Mouse (Mus musculus) neural tube, embryonic 13.5 days (tissue): ENCODE data around the gene Gng2. TPM values are rescaled to one million over a fixed set of nuclear protein-coding genes. Genes with fewer than 3 reads are reported as not detected.
"Not testable (repeated sequence)": the region's sequence is repeated elsewhere in the genome, so short reads cannot be mapped to it uniquely, and the experiment has no call there.

Source experiments
- ATAC-seq: fragments of 200-750 bp; cut with Nextera tagmentation; 2 replicates; pipeline ENCODE4 v1.8.0; 2017; ENCODE audit warnings: low read depth, mild to moderate bottlenecking, moderate TSS enrichment, moderate library complexity
- H3K27ac ChIP-seq: fragments of 300-500 bp; sonication (generic); replicated peaks from 2 replicates; pipeline ENCODE4 v1.5.1; 2015; ENCODE audit warnings: moderate library complexity, mild to moderate bottlenecking, inconsistent platforms
- H3K27me3 ChIP-seq: fragments of 300-500 bp; sonication (generic); 2 replicates; pipeline ENCODE4 v1.6.1; 2015; ENCODE audit warnings: mild to moderate bottlenecking, inconsistent platforms
- H3K36me3 ChIP-seq: fragments of 300-500 bp; sonication (generic); 2 replicates; pipeline ENCODE4 v1.6.1; 2015; ENCODE audit warnings: mild to moderate bottlenecking, inconsistent platforms
- H3K4me1 ChIP-seq: fragments of 300-500 bp; sonication (generic); replicated peaks from 2 replicates; pipeline ENCODE4 v1.6.1; 2015; ENCODE audit warnings: inconsistent platforms
- H3K4me2 ChIP-seq: fragments of 300-500 bp; sonication (generic); 2 replicates; pipeline ENCODE4 v1.6.1; 2015; ENCODE audit warnings: inconsistent platforms, mild to moderate bottlenecking, moderate library complexity
- H3K4me3 ChIP-seq: fragments of 300-500 bp; sonication (generic); 2 replicates; pipeline ENCODE4 v1.5.1; 2015; ENCODE audit warnings: mild to moderate bottlenecking, inconsistent platforms
- H3K9ac ChIP-seq: fragments of 300-500 bp; sonication (generic); 2 replicates; pipeline ENCODE4 v1.6.1; 2015; ENCODE audit warnings: moderate library complexity, mild to moderate bottlenecking, inconsistent platforms
- H3K9me3 ChIP-seq: fragments of 300-500 bp; sonication (generic); 2 replicates; pipeline ENCODE4 v1.6.1; 2016; ENCODE audit warnings: inconsistent platforms
- WGBS: fragments of 180-500 bp; shearing (Covaris S2); methylation state at CpG from one replicate; pipeline ENCODE4 v1.1.7; 2015; 5-methylcytosine and 5-hydroxymethylcytosine counted together
- polyA plus RNA-seq: library from polyadenylated mRNA; unstranded; fragments of >200 nt; fragmentation: Nextera tagmentation; extraction: Ambion mirVana; gene quantifications from 2 replicates; pipeline ENCODE4 v1.2.1, GENCODE M21; 2015

The Gng2 gene
- polyA plus RNA-seq, 1 experiment from 2014 or later, result 332 TPM

DNA sequence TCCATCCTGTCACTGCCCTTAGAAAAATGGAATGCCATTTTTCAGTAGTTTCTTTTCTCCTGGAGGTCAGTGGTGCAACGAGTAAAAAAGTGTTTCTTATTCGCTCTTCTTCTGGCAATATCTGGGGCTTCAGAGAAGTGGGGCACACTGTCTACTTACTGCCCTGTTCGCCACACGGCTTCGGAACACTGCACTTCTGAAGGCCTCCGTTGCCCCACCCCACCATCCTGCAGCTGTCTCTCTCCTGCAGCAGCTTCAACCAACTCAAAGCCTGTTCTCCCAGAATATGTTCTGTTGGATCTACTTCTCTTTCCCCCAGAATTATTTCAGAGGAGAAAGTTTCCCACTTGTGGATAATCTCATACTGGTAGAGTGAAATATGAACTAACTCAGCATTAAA lies 52.3 kb downstream of the Gng2 start:
- Histone ChIP-seq H3K4me1 (peaks cover 20% of the 10 kb centered on the region), H3K4me3 (no peak overlapping the region), H3K9me3 (peaks cover 4% of the 10 kb centered on the region; the same call in 1 of the 2 replicates), H3K27ac (no peak overlapping the region), H3K36me3 (peaks cover 19% of the 10 kb centered on the region), H3K4me2 (no peak overlapping the region), H3K27me3 (no peaks in the 10 kb centered on the region), H3K9ac (no peak overlapping the region)
- WGBS, result 89% methylated on average over 6 of the region's 6 CpGs
- ATAC-seq, result no peak

DNA sequence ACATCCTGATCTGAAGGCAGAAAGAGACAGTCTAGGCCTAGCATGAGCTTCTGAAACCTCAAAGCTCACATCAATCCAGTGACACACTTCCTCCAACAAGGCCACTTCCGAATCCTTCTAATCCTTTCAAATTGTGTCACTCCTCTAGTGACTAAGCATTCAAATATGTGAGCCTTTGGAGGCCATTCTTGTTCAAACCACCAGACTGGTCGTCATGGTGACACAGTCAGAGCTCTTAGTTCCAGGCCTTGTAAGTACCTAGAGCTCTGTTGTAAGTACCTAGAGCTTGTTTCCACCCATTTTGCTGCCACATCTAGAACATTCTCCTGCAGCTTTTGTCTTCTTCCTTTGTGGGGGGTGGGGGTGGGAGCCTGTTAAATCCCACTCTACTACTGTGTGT lies 53.3 kb downstream of the Gng2 start:
- H3K36me3 ChIP-seq, result peaks cover 10% of the 10 kb centered on the region
- no peak for ATAC-seq
- WGBS, result 91% methylated on average over 2 of the region's 2 CpGs

DNA sequence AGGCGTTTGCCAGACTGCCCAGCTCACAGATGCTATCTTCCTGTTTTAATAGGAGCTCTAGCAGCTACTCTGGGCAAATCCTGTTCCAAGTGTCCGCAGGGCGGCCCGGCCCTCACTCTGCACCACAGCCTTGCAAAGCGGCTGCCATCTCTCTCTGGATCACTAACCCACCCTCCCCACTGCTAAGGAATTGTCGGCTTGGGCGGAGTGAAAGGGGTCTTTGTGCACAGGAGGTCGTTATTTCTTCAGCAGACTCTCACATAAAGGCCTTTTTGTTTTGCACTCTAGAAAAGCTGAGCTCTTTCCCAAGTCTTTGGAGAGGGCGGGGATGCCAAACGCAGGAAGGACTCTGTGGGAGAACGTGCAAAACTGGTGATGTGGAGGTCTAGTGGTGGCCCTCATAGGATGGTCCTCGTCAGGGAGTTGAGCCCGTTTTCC lies 57.2 kb downstream of the Gng2 start:
- 0 out of 2 replicates have a peak overlapping the region, but pooled peaks have one; percentile 3 for H3K4me2 ChIP-seq
- H3K4me3 ChIP-seq, result no peak overlapping the region
- H3K36me3 ChIP-seq, result peaks cover 14% of the 10 kb centered on the region
- H3K9me3 ChIP-seq, result peaks cover 4% of the 10 kb centered on the region; the same call in 1 of the 2 replicates
- 11% methylated on average over 13 of the region's 13 CpGs for WGBS
- peaks cover 57% of the 10 kb centered on the region for H3K4me1 ChIP-seq
- H3K9ac ChIP-seq, result peak overlapping the region; percentile 47; the same call in 1 of the 2 replicates
- peak overlapping the region; percentile 81 for H3K27ac ChIP-seq
- H3K27me3 ChIP-seq, result no peaks in the 10 kb centered on the region
- peak; percentile 84 for ATAC-seq

More for the DNA sequence above, 53.3 kb downstream of the Gng2 start:
- Histone ChIP-seq H3K27ac (no peak overlapping the region), H3K4me2 (no peak overlapping the region), H3K9ac (no peak overlapping the region), H3K4me3 (no peak overlapping the region), H3K27me3 (no peaks in the 10 kb centered on the region), H3K9me3 (peaks cover 4% of the 10 kb centered on the region; the same call in 1 of the 2 replicates), H3K4me1 (peaks cover 29% of the 10 kb centered on the region)

DNA sequence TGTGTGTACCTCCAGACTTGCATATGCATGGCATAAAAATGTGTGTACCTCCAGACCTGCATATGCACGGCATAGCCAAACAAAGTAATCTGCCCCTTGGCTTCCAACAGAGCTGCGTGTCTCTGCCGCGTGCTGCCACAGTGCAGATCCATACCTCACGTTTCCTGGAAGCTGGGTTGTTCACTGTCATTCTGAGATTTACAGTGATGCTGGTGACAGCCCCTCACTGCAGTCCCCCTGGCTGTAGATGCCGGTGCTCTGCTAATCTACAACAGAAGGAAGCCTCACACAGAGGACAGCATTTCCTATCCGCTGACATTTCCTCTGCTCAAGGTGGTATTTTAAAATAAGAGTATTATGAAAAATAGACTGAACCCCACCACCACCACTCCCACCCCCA lies 57.6 kb downstream of the Gng2 start:
- WGBS, result 18% methylated on average over 7 of the region's 7 CpGs
- peaks cover 57% of the 10 kb centered on the region for H3K4me1 ChIP-seq
- H3K4me3 ChIP-seq, result no peak overlapping the region
- 0 out of 2 replicates have a peak overlapping the region, but pooled peaks have one; percentile 3 for H3K4me2 ChIP-seq
- peaks cover 18% of the 10 kb centered on the region for H3K36me3 ChIP-seq
- H3K9ac ChIP-seq, result peak overlapping the region; percentile 47; the same call in 1 of the 2 replicates
- peak overlapping the region; percentile 81 for H3K27ac ChIP-seq
- ATAC-seq, result peak; percentile 57; the same call in 1 of the 2 replicates
- H3K27me3 ChIP-seq, result no peaks in the 10 kb centered on the region
- peaks cover 4% of the 10 kb centered on the region; the same call in 1 of the 2 replicates for H3K9me3 ChIP-seq

DNA sequence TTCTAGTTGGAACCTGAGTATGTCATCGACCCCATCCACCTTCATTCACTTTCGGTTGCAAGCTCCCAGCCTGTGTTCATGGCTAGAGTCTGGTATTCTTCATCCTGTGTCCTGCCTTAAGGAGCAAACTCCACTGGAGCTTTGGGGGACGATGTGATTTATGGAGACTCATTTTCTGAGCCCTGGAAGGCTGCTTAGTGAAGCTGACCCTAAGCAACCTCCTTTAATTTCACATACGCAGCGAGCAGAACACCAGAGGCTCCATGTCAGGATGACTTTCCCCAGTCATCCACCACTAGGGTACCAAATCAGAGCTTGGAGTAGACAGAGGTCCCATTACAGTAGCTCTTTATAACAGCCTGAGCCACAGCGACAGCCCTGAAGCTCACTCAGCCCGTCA lies 59.9 kb downstream of the Gng2 start:
- H3K4me3 ChIP-seq, result no peak overlapping the region
- no peaks in the 10 kb centered on the region for H3K27me3 ChIP-seq
- no peak overlapping the region for H3K27ac ChIP-seq
- H3K4me1 ChIP-seq, result peaks cover 57% of the 10 kb centered on the region
- 74% methylated on average over 7 of the region's 7 CpGs for WGBS
- H3K9me3 ChIP-seq, result no peaks in the 10 kb centered on the region
- no peak overlapping the region for H3K4me2 ChIP-seq
- H3K36me3 ChIP-seq, result peaks cover 10% of the 10 kb centered on the region
- no peak overlapping the region for H3K9ac ChIP-seq
- no peak for ATAC-seq

DNA sequence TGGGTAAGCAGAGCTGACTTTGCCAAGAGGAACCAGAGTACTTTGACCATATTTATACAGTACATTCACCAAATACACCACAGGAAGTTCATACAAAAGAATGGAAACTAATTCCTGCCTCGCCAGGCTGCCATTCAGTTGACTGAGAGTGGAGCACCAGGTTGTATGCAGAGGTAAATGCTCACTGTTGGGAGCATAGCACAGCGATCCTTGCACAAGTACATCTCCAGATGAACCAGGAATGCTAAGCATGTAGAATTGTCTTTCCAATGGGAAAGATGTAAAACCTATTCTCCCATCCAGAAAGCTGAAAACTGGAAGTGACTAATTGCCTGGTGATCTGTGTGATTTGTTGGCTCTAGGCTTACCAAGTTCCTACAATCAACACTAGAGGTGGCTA lies 61.1 kb downstream of the Gng2 start:
- H3K27ac ChIP-seq, result no peak overlapping the region
- no peak for ATAC-seq
- no peak overlapping the region for H3K4me3 ChIP-seq
- H3K4me1 ChIP-seq, result peaks cover 49% of the 10 kb centered on the region
- H3K27me3 ChIP-seq, result no peaks in the 10 kb centered on the region
- WGBS, result 90% methylated on average over 2 of the region's 2 CpGs
- no peak overlapping the region for H3K9ac ChIP-seq
- H3K4me2 ChIP-seq, result no peak overlapping the region
- H3K36me3 ChIP-seq, result peaks cover 10% of the 10 kb centered on the region
- no peaks in the 10 kb centered on the region for H3K9me3 ChIP-seq

DNA sequence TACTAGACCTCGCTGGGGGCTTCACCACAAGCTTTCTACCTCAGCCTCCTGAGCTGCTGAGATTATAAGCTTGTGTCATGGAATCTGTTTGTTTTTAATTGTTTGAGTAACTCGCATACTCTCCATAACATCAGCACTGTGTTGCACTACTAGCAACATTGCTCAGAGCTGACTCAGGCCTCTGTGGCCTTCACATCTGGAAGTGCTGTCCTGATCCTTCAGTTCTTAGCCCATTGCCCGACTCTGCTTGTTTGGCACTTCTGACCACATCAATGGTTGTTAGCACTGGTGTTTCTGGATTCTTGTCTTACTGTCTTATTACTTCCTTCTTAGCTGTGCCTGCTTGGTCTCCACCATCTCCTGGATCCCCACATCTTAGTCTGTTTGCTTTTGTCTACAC lies 64.5 kb downstream of the Gng2 start:
- H3K27ac ChIP-seq, result no peak overlapping the region
- H3K9ac ChIP-seq, result no peak overlapping the region
- no peaks in the 10 kb centered on the region for H3K9me3 ChIP-seq
- H3K27me3 ChIP-seq, result no peaks in the 10 kb centered on the region
- no peak for ATAC-seq
- WGBS, result 82% methylated on average over 3 of the region's 3 CpGs
- peaks cover 10% of the 10 kb centered on the region for H3K36me3 ChIP-seq
- H3K4me1 ChIP-seq, result peaks cover 20% of the 10 kb centered on the region
- no peak overlapping the region for H3K4me3 ChIP-seq
- H3K4me2 ChIP-seq, result no peak overlapping the region

DNA sequence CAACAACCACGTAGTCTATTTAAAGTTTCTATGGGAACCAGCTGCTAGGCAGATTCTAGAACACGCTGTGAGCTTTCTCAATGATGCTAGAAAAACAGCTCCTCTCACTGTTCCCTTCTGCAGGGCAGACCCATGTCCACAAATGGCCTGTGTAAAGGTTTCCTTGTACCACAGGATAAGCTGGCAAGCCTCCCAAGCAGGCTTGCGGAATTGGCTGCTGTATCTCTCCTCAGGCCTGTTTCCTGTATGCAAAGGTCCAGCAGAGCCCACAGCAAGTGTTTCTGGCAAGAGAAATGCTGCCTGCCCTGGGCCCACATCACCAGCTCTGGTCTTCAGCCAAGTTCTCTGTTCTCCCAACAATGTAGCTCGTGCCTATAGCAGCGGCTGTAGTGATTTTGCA lies 71.8 kb downstream of the Gng2 start:
- peak; percentile 83 for ATAC-seq
- Histone ChIP-seq H3K4me3 (no peak overlapping the region), H3K27ac (peak overlapping the region; percentile 79), H3K9ac (no peak overlapping the region), H3K27me3 (no peaks in the 10 kb centered on the region), H3K4me2 (no peak overlapping the region), H3K4me1 (peaks cover 24% of the 10 kb centered on the region), H3K36me3 (no peaks in the 10 kb centered on the region), H3K9me3 (no peaks in the 10 kb centered on the region)
- 44% methylated on average over 5 of the region's 5 CpGs for WGBS

DNA sequence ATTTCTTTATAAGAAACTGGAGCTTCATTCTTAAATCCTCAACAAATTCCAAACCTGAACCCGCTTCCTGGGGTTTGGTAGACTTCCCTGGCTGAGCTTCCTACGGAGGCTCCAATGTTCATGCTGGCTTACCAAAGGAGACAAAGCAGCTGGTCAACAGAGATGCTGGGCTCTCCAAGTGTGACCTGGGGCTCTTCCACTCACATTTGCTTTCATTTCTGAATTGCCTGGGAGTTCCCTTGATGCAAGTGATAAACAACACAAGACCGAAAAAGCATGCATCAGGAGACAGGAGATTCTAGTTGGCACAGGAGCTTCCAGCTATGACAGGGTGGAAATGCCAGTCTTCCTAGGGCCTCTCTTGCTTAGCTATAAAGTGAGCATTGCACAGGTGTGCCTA lies 72.6 kb downstream of the Gng2 start:
- Histone ChIP-seq H3K27me3 (no peaks in the 10 kb centered on the region), H3K27ac (peak overlapping the region; percentile 79), H3K9ac (no peak overlapping the region), H3K9me3 (no peaks in the 10 kb centered on the region), H3K4me1 (peaks cover 27% of the 10 kb centered on the region), H3K4me2 (no peak overlapping the region), H3K36me3 (no peaks in the 10 kb centered on the region), H3K4me3 (no peak overlapping the region)
- no peak for ATAC-seq
- 80% methylated on average over 3 of the region's 3 CpGs for WGBS

DNA sequence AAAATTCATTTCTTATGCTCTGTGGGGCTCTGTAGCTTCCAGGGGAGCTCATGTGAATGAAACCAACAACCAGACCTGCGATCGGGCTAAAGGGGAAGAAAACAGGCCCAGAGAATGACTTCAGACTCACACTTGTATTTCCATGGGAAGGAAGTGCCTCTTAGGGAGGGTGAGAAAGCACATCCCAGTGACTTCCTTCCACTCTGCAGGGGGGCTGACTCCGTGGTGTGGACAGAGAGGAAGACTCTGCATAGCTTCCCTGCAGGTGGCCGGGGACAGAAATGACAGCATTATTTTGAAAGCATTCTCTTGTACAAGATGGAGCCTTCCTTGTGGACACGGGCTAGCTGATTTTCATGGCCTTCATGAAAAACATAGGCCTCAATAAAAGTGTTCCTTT lies 73.4 kb downstream of the Gng2 start:
- no peak for ATAC-seq
- H3K4me1 ChIP-seq, result peaks cover 27% of the 10 kb centered on the region
- no peak overlapping the region for H3K9ac ChIP-seq
- no peaks in the 10 kb centered on the region for H3K36me3 ChIP-seq
- no peak overlapping the region for H3K4me3 ChIP-seq
- no peaks in the 10 kb centered on the region for H3K9me3 ChIP-seq
- WGBS, result 50% methylated on average over 5 of the region's 5 CpGs
- no peak overlapping the region for H3K4me2 ChIP-seq
- H3K27ac ChIP-seq, result no peak overlapping the region; the same call in 1 of the 2 replicates
- no peaks in the 10 kb centered on the region for H3K27me3 ChIP-seq

DNA sequence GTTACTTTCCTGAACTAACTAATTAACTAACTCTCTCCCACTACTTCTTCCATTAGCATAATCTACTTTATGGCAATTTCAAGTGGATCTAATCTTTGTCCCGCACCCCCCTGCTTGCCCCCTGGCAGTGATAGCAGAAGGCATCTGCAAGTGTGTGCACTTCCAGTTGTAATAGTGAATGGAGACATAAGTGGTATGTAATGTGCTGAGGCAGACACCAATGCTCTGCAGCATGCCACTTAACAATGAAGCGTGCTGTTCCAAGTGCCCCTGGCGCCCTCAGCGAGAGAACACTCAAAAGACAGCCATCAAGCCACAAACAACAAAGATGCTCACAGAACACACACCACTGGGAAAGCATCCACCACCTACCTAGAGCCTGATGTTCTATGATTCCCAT lies 76.9 kb downstream of the Gng2 start:
- 59% methylated on average over 4 of the region's 4 CpGs for WGBS

DNA sequence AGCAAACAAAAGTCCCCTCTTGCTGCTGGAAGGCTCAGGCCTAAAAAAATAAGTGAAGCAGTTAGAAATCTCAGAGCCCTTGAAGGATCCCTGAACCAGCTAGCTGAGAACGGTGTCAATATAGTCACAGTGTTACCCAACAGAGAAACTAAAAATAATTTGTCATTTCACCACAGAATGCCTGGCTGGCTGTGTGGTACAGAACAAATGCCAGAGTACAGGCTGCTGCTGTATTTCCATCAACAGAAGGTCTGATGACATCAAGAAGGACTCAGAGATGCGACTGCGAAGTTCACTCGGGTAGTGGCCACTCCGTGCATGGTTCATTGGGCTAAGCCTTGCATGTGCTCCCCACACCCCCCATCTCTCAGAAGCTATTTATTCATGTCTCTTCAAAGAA lies 89.9 kb downstream of the Gng2 start:
- peaks cover 47% of the 10 kb centered on the region for H3K36me3 ChIP-seq
- ATAC-seq, result no peak
- 93% methylated on average over 5 of the region's 5 CpGs for WGBS

More for the DNA sequence above, 76.9 kb downstream of the Gng2 start:
- no peaks in the 10 kb centered on the region for H3K36me3 ChIP-seq
- H3K9me3 ChIP-seq, result no peaks in the 10 kb centered on the region
- no peak overlapping the region for H3K4me3 ChIP-seq
- no peak overlapping the region for H3K4me2 ChIP-seq
- 0 out of 2 replicates have a peak overlapping the region, but pooled peaks have one; percentile 15 for H3K27ac ChIP-seq
- H3K27me3 ChIP-seq, result no peaks in the 10 kb centered on the region
- ATAC-seq, result 0 out of 2 replicates have a peak, but pooled peaks have one; percentile 52
- no peak overlapping the region for H3K9ac ChIP-seq
- peaks cover 24% of the 10 kb centered on the region for H3K4me1 ChIP-seq

DNA sequence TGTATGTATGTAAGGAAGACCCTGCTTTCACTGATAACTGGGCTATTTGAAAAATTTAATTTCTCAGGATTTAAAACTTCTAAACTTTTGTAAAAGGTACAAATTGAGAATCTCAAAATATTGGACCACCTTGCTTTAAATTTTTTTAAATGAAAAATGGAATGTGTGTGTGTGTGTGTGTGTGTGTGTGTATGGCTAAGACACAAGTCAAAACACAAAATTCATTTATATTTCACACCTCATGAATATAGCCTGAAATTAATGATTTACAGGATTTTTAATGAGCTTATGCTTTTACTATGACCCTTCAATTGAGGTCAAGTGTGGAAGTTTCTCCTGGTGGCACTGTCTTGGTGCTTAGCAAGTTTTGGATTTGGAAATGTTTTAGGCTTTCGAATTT lies 93.0 kb downstream of the Gng2 start:
- 80% methylated on average over 1 of the region's 1 CpGs for WGBS
- ATAC-seq, H3K27ac ChIP-seq, H3K9ac ChIP-seq, H3K4me2 ChIP-seq, H3K27me3 ChIP-seq, H3K4me3 ChIP-seq, H3K9me3 ChIP-seq, H3K4me1 ChIP-seq: not testable (repeated sequence)
- H3K36me3 ChIP-seq, result peaks cover 30% of the 10 kb centered on the region

More for the DNA sequence above, 89.9 kb downstream of the Gng2 start:
- Histone ChIP-seq H3K4me2 (no peak overlapping the region), H3K9me3 (no peaks in the 10 kb centered on the region), H3K27me3 (no peaks in the 10 kb centered on the region), H3K9ac (no peak overlapping the region), H3K27ac (no peak overlapping the region), H3K4me3 (no peak overlapping the region), H3K4me1 (no peaks in the 10 kb centered on the region)
